Mouse (Mus musculus) heart, embryonic 12.5 days (tissue): ENCODE measurements around the gene Spsb2. TPM values are rescaled to one million over a fixed set of nuclear protein-coding genes. Genes with fewer than 3 reads are reported as not detected.
A peak's percentile ranks its signal among the peaks of the same experiment; 100 is the strongest.
"Not testable (repeated sequence)": the region's sequence is repeated elsewhere in the genome, so short reads cannot be mapped to it uniquely, and the experiment has no call there.

Experiments
- ATAC-seq: fragments of 200-750 bp; cut with Nextera tagmentation; 2 replicates; pipeline ENCODE4 v1.8.0; 2017; ENCODE audit warnings: moderate TSS enrichment, moderate library complexity; ENCODE audit not compliant: insufficient number of reproducible peaks, low FRiP score
- H3K27ac ChIP-seq: fragments of 300-500 bp; sonication (generic); 2 replicates; pipeline ENCODE4 v1.5.1; 2016; ENCODE audit warnings: mild to moderate bottlenecking, moderate library complexity; ENCODE audit not compliant: poor library complexity, severe bottlenecking
- H3K27me3 ChIP-seq: fragments of 300-500 bp; sonication (generic); replicated peaks from 2 replicates; pipeline ENCODE4 v1.6.1; 2016; ENCODE audit warnings: mild to moderate bottlenecking, moderate library complexity
- H3K36me3 ChIP-seq: fragments of 300-500 bp; sonication (generic); 2 replicates; pipeline ENCODE4 v1.6.1; 2016; ENCODE audit warnings: mild to moderate bottlenecking, moderate library complexity
- H3K4me1 ChIP-seq: fragments of 300-500 bp; sonication (generic); replicated peaks from 2 replicates; pipeline ENCODE4 v1.6.1; 2016; ENCODE audit warnings: mild to moderate bottlenecking
- H3K4me2 ChIP-seq: fragments of 300-500 bp; sonication (generic); 2 replicates; pipeline ENCODE4 v1.6.1; 2016; ENCODE audit warnings: mild to moderate bottlenecking, moderate library complexity
- H3K4me3 ChIP-seq: fragments of 300-500 bp; sonication (generic); 2 replicates; pipeline ENCODE4 v1.5.1; 2016; ENCODE audit warnings: mild to moderate bottlenecking
- H3K9ac ChIP-seq: fragments of 300-500 bp; sonication (generic); 2 replicates; pipeline ENCODE4 v1.6.1; 2016; ENCODE audit warnings: mild to moderate bottlenecking, moderate library complexity
- H3K9me3 ChIP-seq: fragments of 300-500 bp; sonication (generic); replicated peaks from 2 replicates; pipeline ENCODE4 v1.6.1; 2016; ENCODE audit warnings: mild to moderate bottlenecking, moderate library complexity
- WGBS: fragments of 180-500 bp; shearing (Covaris S2); methylation state at CpG from one replicate; pipeline ENCODE4 v1.1.7; 2016; 5-methylcytosine and 5-hydroxymethylcytosine counted together
- polyA plus RNA-seq: library from polyadenylated mRNA; unstranded; fragments of >200 nt; fragmentation: Nextera tagmentation; extraction: Ambion mirVana; gene quantifications from 2 replicates; pipeline ENCODE4 v1.2.1, GENCODE M21; 2016

Spsb2 gene
- polyA plus RNA-seq, 1 experiment from 2014 or later, result 8.7 TPM

DNA sequence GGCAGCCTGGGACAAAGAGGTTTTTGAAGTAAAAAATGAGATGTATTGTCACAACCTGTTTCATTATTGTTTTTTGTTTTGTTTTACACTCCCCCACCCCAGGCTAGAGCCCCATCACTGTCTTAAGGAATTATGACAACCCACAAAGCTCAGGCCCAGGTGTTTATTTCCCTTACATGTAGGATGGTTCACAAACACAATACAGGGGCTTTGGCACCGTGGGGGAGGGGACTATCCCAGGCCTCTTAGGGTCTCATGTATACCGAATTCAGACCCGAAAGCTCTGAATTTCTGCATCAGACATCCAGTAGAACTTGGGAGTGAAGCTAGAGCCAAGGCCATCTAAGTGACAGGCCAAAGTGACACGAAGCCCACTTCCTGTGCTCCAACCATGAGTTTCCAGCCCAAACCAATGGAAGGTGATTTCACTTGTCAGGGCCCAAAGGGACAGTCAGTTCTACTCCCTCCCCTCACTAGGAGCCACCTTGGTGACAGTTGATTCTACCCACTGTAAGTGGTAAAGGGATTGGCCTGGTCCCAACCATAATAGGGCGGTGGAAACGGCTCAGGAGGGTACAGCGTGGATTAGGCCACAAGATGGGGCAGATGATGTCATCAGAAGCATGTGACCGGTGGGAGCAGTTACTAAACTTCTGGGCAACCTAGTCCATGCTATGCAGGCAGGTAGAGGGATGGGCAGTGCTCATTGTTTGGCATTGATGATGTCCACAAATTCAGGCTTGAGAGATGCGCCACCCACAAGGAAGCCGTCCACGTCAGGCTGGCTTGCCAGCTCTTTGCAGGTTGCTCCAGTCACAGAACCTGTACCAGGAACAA lies 2.3 kb downstream of the Spsb2 start:
- H3K27me3 ChIP-seq, H3K4me3 ChIP-seq, ATAC-seq, H3K9ac ChIP-seq, H3K27ac ChIP-seq, H3K9me3 ChIP-seq: not testable (repeated sequence)
- Histone ChIP-seq H3K4me2 (peak overlapping the region; percentile 84; the same call in 1 of the 2 replicates), H3K4me1 (peaks cover 69% of the 10 kb centered on the region), H3K36me3 (peaks cover 38% of the 10 kb centered on the region)
- WGBS, result 84% methylated on average over 11 of the region's 11 CpGs

DNA sequence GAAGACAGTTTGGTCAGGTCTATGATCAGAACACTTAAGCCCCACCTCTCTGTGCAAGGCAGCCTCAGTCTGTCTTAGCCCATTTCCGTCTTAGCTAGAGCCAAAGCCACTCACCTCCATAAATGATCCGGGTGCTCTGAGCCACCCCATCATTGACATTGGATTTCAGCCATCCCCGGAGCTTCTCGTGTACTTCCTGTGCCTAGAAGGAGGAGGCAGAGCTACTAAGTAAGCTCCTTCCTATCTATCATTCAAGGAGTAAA lies 2.9 kb downstream of the Spsb2 start:
- 76% methylated on average over 4 of the region's 4 CpGs for WGBS
- H3K4me3 ChIP-seq, result no peak overlapping the region
- H3K27ac ChIP-seq, result 0 out of 2 replicates have a peak overlapping the region, but pooled peaks have one; percentile 99
- peaks cover 43% of the 10 kb centered on the region for H3K36me3 ChIP-seq
- H3K4me1 ChIP-seq, result peaks cover 64% of the 10 kb centered on the region
- H3K27me3 ChIP-seq, result no peaks in the 10 kb centered on the region
- no peaks in the 10 kb centered on the region for H3K9me3 ChIP-seq
- H3K4me2 ChIP-seq, result no peak overlapping the region
- H3K9ac ChIP-seq, result no peak overlapping the region
- ATAC-seq, result no peak

DNA sequence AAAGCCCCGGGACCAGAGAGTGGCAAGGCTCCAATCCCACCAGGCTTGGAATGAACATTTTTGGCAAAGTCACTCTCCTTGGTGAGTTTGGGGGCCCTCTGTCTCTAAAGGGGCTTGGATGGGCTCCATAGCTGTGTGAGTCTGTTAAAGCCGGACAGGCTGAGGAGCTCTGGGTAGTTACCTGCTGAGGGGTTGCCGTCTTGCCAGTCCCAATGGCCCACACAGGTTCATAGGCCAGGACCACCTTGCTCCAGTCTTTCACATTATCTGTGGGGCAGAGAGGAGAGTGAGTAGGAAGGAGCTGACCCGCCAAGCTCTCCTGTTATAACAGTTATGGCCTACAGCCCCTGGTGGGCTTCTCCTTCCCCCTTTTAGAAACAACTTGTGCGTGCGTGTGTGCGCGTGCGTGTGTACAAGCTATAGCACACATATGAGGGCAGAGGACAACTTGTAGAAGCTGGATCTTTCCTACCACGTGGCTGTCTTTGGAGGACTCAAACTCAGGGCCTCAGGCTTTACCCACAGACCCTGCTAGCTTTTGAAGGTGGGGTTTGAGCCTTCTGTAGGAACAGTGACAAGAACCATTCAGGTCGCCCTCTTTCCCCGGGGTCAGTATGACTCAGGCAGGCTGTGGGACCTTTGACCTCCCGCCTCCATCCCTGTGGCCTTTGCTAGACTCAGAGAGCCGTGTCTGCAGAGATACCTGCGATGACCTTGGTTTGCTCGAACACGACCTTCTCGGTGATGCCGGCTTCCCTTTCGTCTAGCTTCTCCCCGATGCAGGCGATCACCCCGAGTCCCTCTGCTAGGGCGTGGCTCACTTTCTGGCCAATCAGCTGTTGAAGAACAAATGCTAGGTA lies 3.5 kb downstream of the Spsb2 start:
- H3K36me3 ChIP-seq, result peaks cover 49% of the 10 kb centered on the region
- ATAC-seq, result no peak
- H3K9ac ChIP-seq, result peak overlapping the region; percentile 97
- WGBS, result 74% methylated on average over 24 of the region's 24 CpGs
- H3K4me1 ChIP-seq, result peaks cover 59% of the 10 kb centered on the region
- H3K4me3 ChIP-seq, result peak overlapping the region; percentile 88
- no peaks in the 10 kb centered on the region for H3K27me3 ChIP-seq
- no peaks in the 10 kb centered on the region for H3K9me3 ChIP-seq
- peak overlapping the region; percentile 99 for H3K27ac ChIP-seq
- peak overlapping the region; percentile 80 for H3K4me2 ChIP-seq

DNA sequence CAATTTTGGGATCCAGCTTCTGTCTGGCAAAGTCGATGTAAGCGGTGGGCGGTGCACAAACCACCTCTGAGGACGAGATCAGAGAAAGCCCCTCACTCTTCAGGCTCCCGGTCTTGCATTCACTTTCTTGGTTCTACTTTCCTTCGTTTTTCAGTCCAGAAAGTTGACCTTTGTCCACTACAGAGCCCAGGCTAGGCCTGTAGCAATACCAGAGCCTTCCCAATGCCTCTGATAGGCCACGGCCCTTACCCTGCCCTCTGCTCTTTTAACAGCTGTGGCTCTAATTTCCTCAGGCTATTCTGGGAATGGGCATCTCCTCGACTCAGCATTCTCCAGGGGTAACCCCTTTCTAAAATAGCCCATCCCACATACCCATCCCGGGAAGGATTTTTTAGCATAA lies 4.4 kb downstream of the Spsb2 start:
- H3K36me3 ChIP-seq, result peaks cover 59% of the 10 kb centered on the region
- ATAC-seq, result no peak
- 21% methylated on average over 9 of the region's 9 CpGs for WGBS

DNA sequence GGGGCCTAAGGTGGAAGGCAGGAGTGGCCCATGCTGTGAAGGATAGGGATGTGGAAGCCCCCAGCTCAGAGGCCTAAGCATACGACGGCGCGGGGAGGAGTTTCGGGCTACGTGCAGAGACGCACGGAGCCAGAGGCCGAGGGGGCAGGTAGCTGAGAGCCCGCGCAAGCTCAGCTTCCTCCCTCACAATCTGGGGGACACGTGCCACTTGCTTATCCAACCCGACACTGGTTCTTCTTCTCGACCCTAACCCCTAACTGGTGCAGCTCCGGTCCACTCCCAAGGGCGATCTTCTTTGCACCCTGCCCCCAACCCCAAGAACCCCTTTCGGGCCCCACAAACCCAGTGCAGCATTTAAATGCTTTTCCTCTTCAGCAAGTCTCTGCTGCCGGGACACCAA lies 5.0 kb downstream of the Spsb2 start:
- Histone ChIP-seq H3K4me1 (peaks cover 44% of the 10 kb centered on the region), H3K4me2 (peak overlapping the region; percentile 80), H3K9me3 (no peaks in the 10 kb centered on the region), H3K27ac (peak overlapping the region; percentile 99), H3K4me3 (peak overlapping the region; percentile 88), H3K36me3 (peaks cover 65% of the 10 kb centered on the region), H3K27me3 (no peaks in the 10 kb centered on the region), H3K9ac (peak overlapping the region; percentile 97)
- under 1% methylated on average over 18 of the region's 18 CpGs for WGBS
- ATAC-seq, result peak; percentile 69

More for the DNA sequence above, 4.4 kb downstream of the Spsb2 start:
- H3K9ac ChIP-seq, result peak overlapping the region; percentile 97
- no peaks in the 10 kb centered on the region for H3K9me3 ChIP-seq
- H3K4me3 ChIP-seq, result peak overlapping the region; percentile 88
- no peaks in the 10 kb centered on the region for H3K27me3 ChIP-seq
- peaks cover 51% of the 10 kb centered on the region for H3K4me1 ChIP-seq
- peak overlapping the region; percentile 80 for H3K4me2 ChIP-seq
- peak overlapping the region; percentile 99 for H3K27ac ChIP-seq

DNA sequence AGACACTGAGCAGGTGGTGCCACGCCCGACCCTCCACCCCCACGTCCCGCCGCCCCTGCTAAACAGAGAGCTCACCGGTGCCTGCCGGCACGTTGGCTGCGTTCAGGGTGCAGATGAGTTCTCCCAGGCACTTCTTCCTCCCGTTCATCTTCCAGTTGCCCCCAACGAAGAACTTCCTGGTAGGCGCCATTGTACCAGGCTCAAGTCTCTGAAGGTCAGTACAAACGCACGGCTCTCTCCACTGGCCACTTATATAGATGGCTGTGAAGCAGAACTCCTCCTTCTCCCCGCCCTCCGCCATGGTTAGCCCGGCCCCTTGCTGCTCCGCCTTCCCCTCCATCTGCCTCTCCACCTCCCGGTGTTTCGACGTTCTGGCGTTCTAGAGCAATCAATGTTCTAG lies 5.5 kb downstream of the Spsb2 start, which contains the start of gene Tpi1:
Gene Tpi1 (minus strand): TSS at position 364 of the 400 bp plus-strand sequence.
- H3K4me2 ChIP-seq, result peak within 1 kb of the TSS; percentile 80
- H3K36me3 ChIP-seq, result peaks cover 69% of the 10 kb centered on the region
- peak within 1 kb of the TSS; percentile 97 for H3K9ac ChIP-seq
- H3K27ac ChIP-seq, result peak within 1 kb of the TSS; percentile 99
- 0% methylated on average over 22 of the region's 22 CpGs for WGBS
- no peaks in the 10 kb centered on the region for H3K9me3 ChIP-seq
- no peaks in the 10 kb centered on the region for H3K27me3 ChIP-seq
- ATAC-seq, result peak; percentile 89
- peak within 1 kb of the TSS; percentile 88 for H3K4me3 ChIP-seq
- H3K4me1 ChIP-seq, result peaks cover 44% of the 10 kb centered on the region

DNA sequence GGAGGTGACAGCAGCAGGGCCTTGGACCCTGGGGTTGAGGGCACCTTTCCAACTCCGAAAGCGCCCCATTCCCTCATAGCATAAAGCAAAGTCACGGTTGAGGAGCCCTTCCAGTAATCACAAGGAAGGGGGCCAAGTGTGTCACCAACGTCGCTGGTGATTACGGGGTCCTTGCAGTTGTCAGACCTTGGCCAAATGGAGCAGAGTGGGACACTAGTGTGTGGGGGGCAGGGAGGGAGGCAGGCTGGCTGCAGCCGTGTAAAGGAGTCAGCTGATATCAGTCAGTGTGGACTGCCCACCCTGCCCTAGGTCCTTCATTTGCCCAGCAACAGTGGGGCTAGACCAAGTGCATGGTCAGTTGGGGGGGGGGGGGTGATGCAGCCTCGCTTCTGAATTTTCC lies 6.0 kb downstream of the Spsb2 start:
- Histone ChIP-seq H3K36me3 (peaks cover 75% of the 10 kb centered on the region), H3K4me2 (peak overlapping the region; percentile 80), H3K4me1 (peaks cover 44% of the 10 kb centered on the region), H3K9ac (peak overlapping the region; percentile 44; the same call in 1 of the 2 replicates), H3K4me3 (peak overlapping the region; percentile 88), H3K9me3 (no peaks in the 10 kb centered on the region), H3K27ac (0 out of 2 replicates have a peak overlapping the region, but pooled peaks have one; percentile 99), H3K27me3 (no peaks in the 10 kb centered on the region)
- 34% methylated on average over 8 of the region's 8 CpGs for WGBS
- ATAC-seq, result peak; percentile 18

DNA sequence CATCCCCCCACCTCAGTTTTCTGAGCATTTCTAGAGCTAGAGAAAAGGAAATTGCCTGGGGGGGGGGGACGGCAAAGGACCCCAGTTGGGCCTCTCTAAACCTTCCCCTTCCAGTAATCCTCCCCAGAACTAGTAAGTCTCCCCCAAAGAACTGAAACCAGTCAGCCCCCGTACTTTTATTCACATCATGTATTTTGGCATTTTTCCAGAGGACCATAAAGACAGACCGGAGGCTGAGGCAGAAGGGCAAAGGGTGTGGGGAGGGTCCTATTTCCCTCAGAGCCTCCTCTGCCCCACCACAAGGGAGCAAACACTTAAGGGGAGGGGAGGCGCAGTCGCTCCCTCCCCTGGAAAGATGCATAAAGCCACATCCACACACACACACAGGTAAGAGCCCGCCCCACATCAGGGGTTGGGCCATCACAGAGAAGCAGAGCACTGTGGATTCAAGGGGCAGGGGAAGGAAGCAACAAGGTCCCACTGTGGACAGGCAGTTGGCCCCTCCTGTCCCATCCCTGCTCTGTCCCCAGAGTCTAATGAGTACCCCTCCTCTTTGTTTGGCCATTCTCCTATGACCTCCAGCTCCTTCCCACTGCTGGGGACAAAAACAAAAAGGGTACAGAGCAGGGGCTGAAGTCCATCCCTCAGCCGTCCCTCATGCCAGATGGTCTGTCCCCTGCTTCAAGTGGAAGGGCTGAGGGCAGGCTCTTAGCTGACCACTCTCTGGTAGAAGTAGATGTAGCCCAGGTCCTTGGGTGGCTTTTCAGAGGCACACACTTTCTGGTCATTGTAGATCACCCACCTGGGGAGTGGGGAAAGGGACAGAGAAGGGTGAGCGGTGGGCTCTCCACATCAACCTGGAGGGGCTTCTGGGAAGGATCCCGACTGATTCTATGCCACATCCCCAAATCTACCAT lies 6.7 kb downstream of the Spsb2 start:
- Histone ChIP-seq H3K4me2 (peak overlapping the region; percentile 80), H3K27me3 (no peaks in the 10 kb centered on the region), H3K9me3 (no peaks in the 10 kb centered on the region), H3K4me1 (peaks cover 38% of the 10 kb centered on the region), H3K36me3 (peaks cover 78% of the 10 kb centered on the region), H3K27ac (no peak overlapping the region), H3K9ac (no peak overlapping the region), H3K4me3 (no peak overlapping the region)
- no peak for ATAC-seq
- WGBS, result 72% methylated on average over 9 of the region's 9 CpGs

DNA sequence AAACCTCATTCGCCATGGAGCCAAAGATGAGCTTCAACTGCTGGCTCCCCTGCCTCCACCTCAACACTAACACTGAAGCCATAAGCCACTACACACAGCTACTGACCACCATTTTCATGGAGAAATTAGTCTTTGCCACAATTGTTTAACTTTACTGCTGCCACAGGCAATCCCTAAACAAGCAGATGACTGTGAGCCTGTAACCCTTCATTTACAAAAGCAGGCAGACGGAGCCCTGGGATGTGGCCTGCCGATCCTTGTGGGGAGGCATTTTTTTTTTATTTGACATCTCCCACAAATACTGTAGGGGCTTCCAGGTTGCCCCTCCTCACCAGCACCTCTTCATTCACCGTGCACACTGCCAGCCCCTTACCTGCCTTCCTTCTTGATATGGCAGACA lies 8.2 kb downstream of the Spsb2 start:
- no peak overlapping the region for H3K27ac ChIP-seq
- no peak overlapping the region for H3K4me2 ChIP-seq
- H3K4me3 ChIP-seq, result no peak overlapping the region
- no peak for ATAC-seq
- H3K4me1 ChIP-seq, result peaks cover 27% of the 10 kb centered on the region
- no peaks in the 10 kb centered on the region for H3K9me3 ChIP-seq
- H3K36me3 ChIP-seq, result peaks cover 79% of the 10 kb centered on the region
- H3K9ac ChIP-seq, result no peak overlapping the region
- 91% methylated on average over 4 of the region's 4 CpGs for WGBS
- H3K27me3 ChIP-seq, result no peaks in the 10 kb centered on the region

DNA sequence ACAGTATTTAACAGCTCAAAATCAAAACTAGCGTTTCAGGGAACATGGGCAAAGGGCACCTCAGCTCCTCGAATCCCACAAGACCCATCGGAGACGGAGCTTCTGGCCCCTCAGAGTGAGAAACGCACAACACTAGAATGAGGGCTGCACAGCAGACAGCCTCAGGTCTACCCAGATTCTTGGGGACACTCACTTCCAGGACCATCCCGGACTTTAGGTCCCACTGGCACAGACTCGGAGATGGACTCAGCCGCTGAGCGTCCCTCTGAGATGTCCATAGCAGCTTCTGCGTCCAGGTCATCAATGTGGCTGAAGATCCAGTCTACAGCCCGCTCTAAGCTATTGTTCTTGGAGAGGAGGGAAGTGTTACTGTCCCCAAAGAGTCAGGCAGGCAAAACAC lies 8.7 kb downstream of the Spsb2 start:
- Histone ChIP-seq H3K36me3 (peaks cover 79% of the 10 kb centered on the region), H3K9ac (no peak overlapping the region), H3K9me3 (no peaks in the 10 kb centered on the region), H3K27ac (no peak overlapping the region), H3K4me1 (peaks cover 22% of the 10 kb centered on the region), H3K4me3 (no peak overlapping the region), H3K27me3 (no peaks in the 10 kb centered on the region), H3K4me2 (no peak overlapping the region)
- no peak for ATAC-seq
- WGBS, result 96% methylated on average over 11 of the region's 11 CpGs
